In genomic region chr10:116713456-116713855, GRCm38 (mm10) we compare ENCODE assay signal across 7 mouse cellular contexts.
DNase-seq lines count a peak whose midpoint lies in the region; ATAC-seq lines count a peak whose summit lies in the region.

No protein-coding gene starts in this region.

- no peaks in the 10 kb centered on the region for H3K36me3 ChIP-seq in forebrain, embryonic 10.5 days (replicated peaks)
- H3K36me3 ChIP-seq in hindbrain, embryonic 16.5 days (ENCODE audit: control insufficient read depth, insufficient read depth, low read length), result no peaks in the 10 kb centered on the region

- no peak overlapping the region for H3K4me3 ChIP-seq in brown adipose tissue, adult 24 weeks (ENCODE audit: insufficient read depth, low read depth, low read length)
- H3K4me3 ChIP-seq in forebrain, embryonic 10.5 days, result no peak overlapping the region
- no peak overlapping the region for H3K4me3 ChIP-seq in hindbrain, embryonic 16.5 days (ENCODE audit: low read length)

- no peak overlapping the region for H3K9ac ChIP-seq in hindbrain, embryonic 16.5 days (ENCODE audit: low read depth, low read length)

- H3K27me3 ChIP-seq in forebrain, embryonic 10.5 days (ENCODE audit: poor library complexity, severe bottlenecking), result no peaks in the 10 kb centered on the region
- H3K27me3 ChIP-seq in hindbrain, embryonic 16.5 days (replicated peaks; ENCODE audit: control insufficient read depth, insufficient read depth, low read length), result no peaks in the 10 kb centered on the region

- H3K9me3 ChIP-seq in forebrain, embryonic 10.5 days, result peaks cover 2% of the 10 kb centered on the region; the same call in 1 of the 2 replicates
- no peaks in the 10 kb centered on the region for H3K9me3 ChIP-seq in hindbrain, embryonic 16.5 days (ENCODE audit: control insufficient read depth, low read length)

- peak; percentile 2 to 38 for DNase-seq in adrenal gland, adult 18-20 months (ENCODE audit: low spot score in 2 of 2)
- peak; percentile 90 for DNase-seq in heart, adult 8-10 months (ENCODE audit: low spot score)
- peak; percentile 28 to 43 for DNase-seq in kidney, postnatal 4 days
- DNase-seq in spleen, postnatal 14 days (ENCODE audit: low spot score in 2 of 2), result no peak
- DNase-seq in forebrain, embryonic 10.5 days (ENCODE audit: extremely low spot score, low spot score), result no peak

- 70% methylated on average over 11 of the region's 11 CpGs for WGBS in forebrain, embryonic 10.5 days
- WGBS in hindbrain, embryonic 16.5 days, result 58% methylated on average over 11 of the region's 11 CpGs

- ATAC-seq in hindbrain, embryonic 16.5 days, result no peak

- H3K4me1 ChIP-seq in brown adipose tissue, adult 24 weeks (ENCODE audit: control insufficient read depth, insufficient read depth, insufficient read length, low read length), result peaks cover 9% of the 10 kb centered on the region
- peaks cover 9% of the 10 kb centered on the region for H3K4me1 ChIP-seq in forebrain, embryonic 10.5 days
- no peaks in the 10 kb centered on the region for H3K4me1 ChIP-seq in hindbrain, embryonic 16.5 days (ENCODE audit: control insufficient read depth, insufficient read depth, low read depth, low read length)

- no peak overlapping the region for H3K4me2 ChIP-seq in hindbrain, embryonic 16.5 days (ENCODE audit: low read length)

- peak overlapping the region; percentile 16 for H3K27ac ChIP-seq in brown adipose tissue, adult 24 weeks (replicated peaks; ENCODE audit: low read depth, low read length)
- no peak overlapping the region for H3K27ac ChIP-seq in forebrain, embryonic 10.5 days
- no peak overlapping the region for H3K27ac ChIP-seq in hindbrain, embryonic 16.5 days (ENCODE audit: low read depth, low read length)

Comparison
In these comparisons a context has a peak if more than half of its experiments do, and no peak if none do; other contexts are left out.
1. DNase-seq: peak in adrenal gland, adult 18-20 months (2 of 2), heart, adult 8-10 months (single experiment) and kidney, postnatal 4 days (2 of 2); none in spleen, postnatal 14 days (0 of 2) and forebrain, embryonic 10.5 days (single experiment).